Mouse (Mus musculus): Measurements from ENCODE around the gene Exoc6b. TPM values are rescaled to one million over a fixed set of nuclear protein-coding genes. Genes with fewer than 3 reads are reported as not detected.
A peak's percentile ranks its signal among the peaks of the same experiment; 100 is the strongest.

The Exoc6b gene
- polyA plus RNA-seq, 1 experiment from 2014 or later, result 18.8 TPM

DNA sequence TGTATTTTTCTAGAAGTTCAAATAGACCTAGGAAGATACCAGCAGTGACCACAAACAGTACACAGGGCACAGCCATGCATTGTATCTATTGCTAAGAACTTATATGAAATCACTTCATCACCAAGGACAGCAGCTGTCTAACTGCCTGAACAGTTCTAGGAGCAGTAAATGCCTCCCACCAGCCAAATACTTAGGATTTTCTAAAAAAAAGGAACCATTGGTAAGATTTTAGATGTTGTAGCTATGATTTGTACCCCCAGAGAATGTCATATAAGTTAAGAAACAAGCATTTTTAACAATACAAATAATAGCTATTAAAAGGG, 175.6 kb downstream of the Exoc6b start:
- Histone ChIP-seq H3K4me1 (ENCODE audit: control insufficient read depth, insufficient read depth, low read length) (peaks cover 10% of the 10 kb centered on the region), H3K4me2 (ENCODE audit: low read depth, low read length) (no peak overlapping the region), H3K27ac (ENCODE audit: low read length) (no peak overlapping the region), H3K36me3 (ENCODE audit: control insufficient read depth, insufficient read depth, low read length) (no peaks in the 10 kb centered on the region), H3K27me3 (replicated peaks; ENCODE audit: control insufficient read depth, insufficient read depth, low read length) (no peaks in the 10 kb centered on the region), H3K9ac (ENCODE audit: low read depth, low read length) (no peak overlapping the region), H3K4me3 (ENCODE audit: low read length) (no peak overlapping the region), H3K9me3 (ENCODE audit: control insufficient read depth, low read length) (no peaks in the 10 kb centered on the region)
- ATAC-seq, result no peak

DNA sequence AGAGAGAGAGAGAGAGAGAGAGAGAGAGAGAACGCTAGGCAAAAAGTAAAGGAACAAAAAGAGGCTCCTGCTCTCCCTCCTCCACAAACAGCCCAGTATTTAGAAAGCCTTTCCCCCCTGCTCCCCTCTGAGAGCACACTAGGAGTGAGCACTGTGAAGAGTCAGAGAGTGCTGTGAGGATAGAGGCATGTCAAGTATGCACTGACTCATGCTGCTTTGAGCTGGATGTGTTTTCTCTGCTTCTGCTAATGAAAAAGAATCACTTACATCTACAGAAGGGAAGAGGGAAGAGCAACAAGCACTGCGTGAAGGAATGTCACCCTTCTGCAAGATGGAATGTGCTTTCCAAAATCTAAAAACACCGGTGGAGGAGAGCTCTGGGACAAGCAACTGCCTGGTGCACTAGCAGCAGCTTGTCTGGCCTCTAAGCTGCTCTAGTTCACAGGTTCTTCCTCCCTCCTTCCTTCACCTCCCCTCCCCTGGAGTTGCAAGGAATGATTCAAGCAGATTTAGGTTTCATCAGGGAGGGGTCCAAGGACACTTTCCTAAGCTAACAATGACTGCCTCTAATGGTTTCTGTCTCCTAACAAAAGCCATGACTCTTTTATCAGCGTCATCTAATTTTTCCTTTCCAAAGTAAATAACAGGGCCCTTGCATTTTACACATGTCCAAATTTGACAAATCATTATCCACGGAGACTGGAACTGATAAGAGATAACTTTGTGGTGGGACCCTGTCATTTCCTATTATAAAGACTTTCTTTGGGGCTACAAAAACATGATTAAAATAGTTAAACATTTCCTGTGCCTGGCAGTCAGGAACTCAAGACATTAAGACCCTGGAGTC, 176.2 kb downstream of the Exoc6b start:
- no peaks in the 10 kb centered on the region for H3K36me3 ChIP-seq (ENCODE audit: control insufficient read depth, insufficient read depth, low read length)
- WGBS, result 15% methylated on average over 5 of the region's 5 CpGs
- H3K4me3 ChIP-seq (ENCODE audit: low read length), result no peak overlapping the region
- no peak overlapping the region for H3K27ac ChIP-seq (ENCODE audit: low read length)
- peaks cover 10% of the 10 kb centered on the region for H3K4me1 ChIP-seq (ENCODE audit: control insufficient read depth, insufficient read depth, low read length)
- H3K9ac ChIP-seq (ENCODE audit: low read depth, low read length), result no peak overlapping the region
- H3K4me2 ChIP-seq (ENCODE audit: low read depth, low read length), result no peak overlapping the region
- no peaks in the 10 kb centered on the region for H3K27me3 ChIP-seq (replicated peaks; ENCODE audit: control insufficient read depth, insufficient read depth, low read length)
- no peaks in the 10 kb centered on the region for H3K9me3 ChIP-seq (ENCODE audit: control insufficient read depth, low read length)
- peak; percentile 70; the same call in 1 of the 2 replicates for ATAC-seq

DNA sequence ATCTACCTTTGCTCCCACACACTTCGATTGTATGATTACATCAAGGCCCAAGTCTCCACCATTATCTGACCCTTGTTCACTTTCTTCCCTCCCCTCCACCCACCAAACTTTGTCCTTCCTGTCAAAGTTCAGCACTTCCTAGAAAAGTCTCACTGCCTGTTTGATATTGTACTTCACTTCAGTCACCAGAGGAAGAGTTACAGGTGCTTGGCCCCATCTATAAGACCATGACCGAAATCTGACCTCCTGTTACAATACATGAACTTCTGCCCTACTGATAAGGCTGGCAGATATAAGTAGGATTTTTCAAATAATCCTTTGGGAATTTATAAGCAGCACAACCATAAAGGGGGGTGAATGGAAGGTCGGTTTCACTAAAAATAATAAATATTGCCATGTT, 182.8 kb downstream of the Exoc6b start:
- Histone ChIP-seq H3K4me3 (ENCODE audit: low read length) (no peak overlapping the region), H3K4me2 (ENCODE audit: low read depth, low read length) (no peak overlapping the region), H3K9me3 (ENCODE audit: control insufficient read depth, low read length) (no peaks in the 10 kb centered on the region), H3K36me3 (ENCODE audit: control insufficient read depth, insufficient read depth, low read length) (no peaks in the 10 kb centered on the region), H3K27me3 (replicated peaks; ENCODE audit: control insufficient read depth, insufficient read depth, low read length) (no peaks in the 10 kb centered on the region), H3K27ac (ENCODE audit: low read length) (no peak overlapping the region), H3K4me1 (ENCODE audit: control insufficient read depth, insufficient read depth, low read length) (peaks cover 8% of the 10 kb centered on the region; the same call in 1 of the 2 replicates), H3K9ac (ENCODE audit: low read depth, low read length) (no peak overlapping the region)
- WGBS, result 29% methylated on average over 3 of the region's 3 CpGs
- ATAC-seq, result peak; percentile 93

DNA sequence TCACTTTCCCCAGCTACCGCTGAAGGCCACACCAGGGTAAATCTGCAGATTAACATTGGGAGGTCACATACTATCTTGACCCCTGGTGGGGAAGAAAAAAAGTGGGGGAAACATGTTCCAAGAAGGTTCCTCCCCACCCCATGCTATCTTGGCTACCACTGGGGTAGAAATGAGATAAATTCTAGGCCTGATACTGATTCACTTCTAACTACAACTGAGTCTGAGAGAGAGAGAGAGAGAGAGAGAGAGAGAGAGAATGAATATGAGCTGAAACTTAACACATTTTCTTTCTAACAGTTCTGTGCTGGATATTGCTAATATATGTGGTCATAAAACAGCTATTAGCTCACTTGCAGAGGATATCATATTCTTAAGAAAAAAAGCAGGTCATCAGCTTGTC, 184.2 kb downstream of the Exoc6b start:
- H3K36me3 ChIP-seq (ENCODE audit: control insufficient read depth, insufficient read depth, low read length), result no peaks in the 10 kb centered on the region
- H3K9me3 ChIP-seq (ENCODE audit: control insufficient read depth, low read length), result no peaks in the 10 kb centered on the region
- no peak overlapping the region for H3K4me2 ChIP-seq (ENCODE audit: low read depth, low read length)
- WGBS, result 60% methylated on average over 1 of the region's 1 CpGs
- no peak overlapping the region for H3K27ac ChIP-seq (ENCODE audit: low read length)
- no peak overlapping the region for H3K9ac ChIP-seq (ENCODE audit: low read depth, low read length)
- H3K4me3 ChIP-seq (ENCODE audit: low read length), result no peak overlapping the region
- no peak for ATAC-seq
- H3K27me3 ChIP-seq (replicated peaks; ENCODE audit: control insufficient read depth, insufficient read depth, low read length), result no peaks in the 10 kb centered on the region
- peaks cover 8% of the 10 kb centered on the region; the same call in 1 of the 2 replicates for H3K4me1 ChIP-seq (ENCODE audit: control insufficient read depth, insufficient read depth, low read length)

DNA sequence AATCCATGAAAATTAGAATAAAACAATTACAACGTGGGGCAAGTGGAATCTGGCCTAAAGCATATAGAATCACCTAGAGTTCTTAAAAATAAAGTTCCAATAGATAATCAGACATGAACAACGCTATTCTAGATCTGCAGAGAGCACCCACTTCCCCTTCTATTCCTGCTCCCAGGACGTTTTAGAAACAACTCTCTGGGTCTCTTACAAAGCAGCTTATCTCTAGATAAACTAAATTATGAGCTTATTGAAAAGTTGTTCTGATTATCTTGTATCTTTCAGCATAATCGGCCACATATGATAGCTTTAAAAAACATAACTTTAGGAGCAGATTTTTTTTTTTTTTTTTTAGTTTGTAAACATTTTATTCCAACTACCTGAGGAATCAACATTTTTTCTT, 185.6 kb downstream of the Exoc6b start:
- no peak overlapping the region for H3K9ac ChIP-seq (ENCODE audit: low read depth, low read length)
- H3K9me3 ChIP-seq (ENCODE audit: control insufficient read depth, low read length), result no peaks in the 10 kb centered on the region
- no peak overlapping the region for H3K4me3 ChIP-seq (ENCODE audit: low read length)
- H3K27me3 ChIP-seq (replicated peaks; ENCODE audit: control insufficient read depth, insufficient read depth, low read length), result no peaks in the 10 kb centered on the region
- WGBS, result 45% methylated on average over 4 of the region's 4 CpGs
- no peaks in the 10 kb centered on the region for H3K36me3 ChIP-seq (ENCODE audit: control insufficient read depth, insufficient read depth, low read length)
- H3K27ac ChIP-seq (ENCODE audit: low read length), result no peak overlapping the region
- peaks cover 8% of the 10 kb centered on the region; the same call in 1 of the 2 replicates for H3K4me1 ChIP-seq (ENCODE audit: control insufficient read depth, insufficient read depth, low read length)
- no peak overlapping the region for H3K4me2 ChIP-seq (ENCODE audit: low read depth, low read length)
- no peak for ATAC-seq

DNA sequence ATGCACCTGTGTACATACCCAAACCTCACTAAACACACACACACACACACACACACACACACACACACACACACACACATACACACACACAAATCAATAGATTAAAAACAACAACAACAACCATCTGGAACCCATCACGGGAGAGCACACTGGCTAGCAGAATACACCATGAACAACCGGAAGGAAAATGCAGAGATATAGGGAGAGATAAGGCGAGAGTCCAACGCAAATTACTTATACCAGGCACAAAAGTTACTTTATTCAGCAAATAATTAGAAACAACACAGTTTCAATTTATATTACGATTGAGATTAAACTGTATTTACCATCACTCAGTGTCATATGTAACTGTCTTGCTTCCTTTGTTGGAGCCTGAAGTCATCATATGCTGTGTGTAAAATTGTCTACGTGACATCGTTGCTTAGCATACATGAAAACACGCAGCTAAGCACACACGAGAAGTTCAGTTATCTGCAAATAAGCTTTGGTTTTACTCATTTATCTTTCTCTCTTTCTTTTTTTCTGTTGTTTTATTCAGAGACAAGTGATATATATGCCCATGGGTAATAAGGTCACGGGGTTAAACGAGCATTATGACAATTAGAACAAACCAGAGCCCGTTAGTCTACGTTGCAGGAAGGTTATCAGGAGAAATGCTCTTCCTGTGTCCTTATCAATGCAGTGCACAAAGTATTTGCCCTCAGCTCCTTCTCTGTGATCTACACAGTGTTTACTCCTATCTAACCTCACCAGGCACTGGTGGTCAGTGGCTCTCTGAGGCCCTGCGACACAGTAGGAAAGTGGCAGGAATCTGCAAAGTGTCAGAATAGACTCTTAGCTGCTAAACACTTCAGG, 186.4 kb downstream of the Exoc6b start:
- H3K9ac ChIP-seq (ENCODE audit: low read depth, low read length), result no peak overlapping the region
- 46% methylated on average over 14 of the region's 14 CpGs for WGBS
- H3K27me3 ChIP-seq (replicated peaks; ENCODE audit: control insufficient read depth, insufficient read depth, low read length), result no peaks in the 10 kb centered on the region
- no peak overlapping the region for H3K4me2 ChIP-seq (ENCODE audit: low read depth, low read length)
- H3K27ac ChIP-seq (ENCODE audit: low read length), result no peak overlapping the region
- no peak overlapping the region for H3K4me3 ChIP-seq (ENCODE audit: low read length)
- no peaks in the 10 kb centered on the region for H3K36me3 ChIP-seq (ENCODE audit: control insufficient read depth, insufficient read depth, low read length)
- ATAC-seq, result peak; percentile 56; the same call in 1 of the 2 replicates
- peaks cover 6% of the 10 kb centered on the region; the same call in 1 of the 2 replicates for H3K4me1 ChIP-seq (ENCODE audit: control insufficient read depth, insufficient read depth, low read length)
- H3K9me3 ChIP-seq (ENCODE audit: control insufficient read depth, low read length), result no peaks in the 10 kb centered on the region

DNA sequence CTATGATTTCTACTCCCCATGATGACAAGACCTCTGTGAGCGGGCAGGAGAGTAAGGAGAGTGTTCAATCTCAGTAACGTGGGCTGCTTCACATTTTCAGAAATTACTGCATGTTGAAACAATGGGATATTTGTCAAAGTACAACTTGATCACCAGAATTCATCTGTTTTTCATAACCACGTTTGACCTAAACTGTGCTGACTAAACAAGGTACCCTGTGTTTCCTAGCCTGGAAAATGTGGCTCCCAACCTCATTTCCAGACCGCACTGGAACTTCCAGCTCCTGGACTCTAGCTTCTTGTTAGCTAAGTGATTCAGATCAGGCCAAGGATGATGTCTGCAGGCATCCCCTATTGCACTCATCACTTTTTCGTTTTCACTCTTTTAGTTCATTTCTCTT, 193.4 kb downstream of the Exoc6b start:
- no peak overlapping the region for H3K4me2 ChIP-seq (ENCODE audit: low read depth, low read length)
- no peak overlapping the region for H3K4me3 ChIP-seq (ENCODE audit: low read length)
- H3K27me3 ChIP-seq (replicated peaks; ENCODE audit: control insufficient read depth, insufficient read depth, low read length), result no peaks in the 10 kb centered on the region
- H3K27ac ChIP-seq (ENCODE audit: low read length), result no peak overlapping the region
- ATAC-seq, result no peak
- no peaks in the 10 kb centered on the region for H3K9me3 ChIP-seq (ENCODE audit: control insufficient read depth, low read length)
- H3K36me3 ChIP-seq (ENCODE audit: control insufficient read depth, insufficient read depth, low read length), result no peaks in the 10 kb centered on the region
- no peaks in the 10 kb centered on the region for H3K4me1 ChIP-seq (ENCODE audit: control insufficient read depth, insufficient read depth, low read length)
- no peak overlapping the region for H3K9ac ChIP-seq (ENCODE audit: low read depth, low read length)
- 81% methylated on average over 5 of the region's 5 CpGs for WGBS

DNA sequence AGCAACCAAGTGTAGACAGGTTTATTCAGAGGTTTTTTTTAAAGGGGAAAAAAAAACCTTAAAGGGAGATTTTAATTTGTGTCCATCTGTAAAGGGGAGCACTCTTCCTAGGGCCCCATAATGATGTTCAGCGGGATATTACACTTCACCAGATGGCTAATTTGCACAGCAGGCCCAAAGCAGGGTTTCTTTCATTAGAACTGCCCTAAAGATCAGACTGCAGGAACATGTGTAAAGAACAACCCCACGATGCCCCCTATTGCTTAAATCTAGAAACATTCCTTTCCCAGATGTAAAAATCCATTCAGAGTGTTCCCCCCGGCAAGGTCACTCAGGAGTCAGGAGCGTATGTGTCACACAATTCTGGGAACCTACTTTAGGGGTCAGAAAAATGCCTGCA, 202.2 kb downstream of the Exoc6b start:
- WGBS, result 34% methylated on average over 4 of the region's 4 CpGs
- Histone ChIP-seq H3K9ac (ENCODE audit: low read depth, low read length) (no peak overlapping the region), H3K4me1 (ENCODE audit: control insufficient read depth, insufficient read depth, low read length) (peaks cover 2% of the 10 kb centered on the region; the same call in 1 of the 2 replicates), H3K36me3 (ENCODE audit: control insufficient read depth, insufficient read depth, low read length) (no peaks in the 10 kb centered on the region), H3K27ac (ENCODE audit: low read length) (no peak overlapping the region), H3K4me3 (ENCODE audit: low read length) (no peak overlapping the region), H3K9me3 (ENCODE audit: control insufficient read depth, low read length) (no peaks in the 10 kb centered on the region), H3K27me3 (replicated peaks; ENCODE audit: control insufficient read depth, insufficient read depth, low read length) (no peaks in the 10 kb centered on the region), H3K4me2 (ENCODE audit: low read depth, low read length) (no peak overlapping the region)
- no peak for ATAC-seq

DNA sequence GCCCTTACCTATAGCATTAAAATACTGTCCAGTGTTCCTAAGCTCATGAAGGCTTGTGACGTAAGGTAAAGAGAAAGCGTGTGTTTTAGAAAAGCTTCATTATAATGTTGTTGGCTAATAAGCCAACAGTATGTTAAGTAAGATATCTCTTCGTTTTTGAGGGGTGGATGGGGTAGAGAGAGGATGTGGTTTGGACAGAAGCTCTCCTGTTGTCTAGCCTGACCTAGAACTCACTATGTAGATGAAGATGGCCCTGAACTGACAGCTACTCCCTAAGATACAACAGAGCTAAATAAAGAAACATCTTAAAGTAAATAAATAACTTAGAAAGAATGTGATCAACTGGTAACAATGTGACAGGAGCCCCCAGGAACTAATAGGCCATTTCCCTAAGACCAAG, 204.7 kb downstream of the Exoc6b start:
- peaks cover 2% of the 10 kb centered on the region; the same call in 1 of the 2 replicates for H3K4me1 ChIP-seq (ENCODE audit: control insufficient read depth, insufficient read depth, low read length)
- ATAC-seq, result no peak
- H3K9ac ChIP-seq (ENCODE audit: low read depth, low read length), result no peak overlapping the region
- no peaks in the 10 kb centered on the region for H3K36me3 ChIP-seq (ENCODE audit: control insufficient read depth, insufficient read depth, low read length)
- H3K27ac ChIP-seq (ENCODE audit: low read length), result no peak overlapping the region
- H3K4me2 ChIP-seq (ENCODE audit: low read depth, low read length), result no peak overlapping the region
- 87% methylated on average over 3 of the region's 3 CpGs for WGBS
- no peak overlapping the region for H3K4me3 ChIP-seq (ENCODE audit: low read length)
- H3K27me3 ChIP-seq (replicated peaks; ENCODE audit: control insufficient read depth, insufficient read depth, low read length), result no peaks in the 10 kb centered on the region
- H3K9me3 ChIP-seq (ENCODE audit: control insufficient read depth, low read length), result no peaks in the 10 kb centered on the region
